Mouse (Mus musculus): ENCODE measurements around the gene Agtrap.
"Not testable (repeated sequence)": the region's sequence is repeated elsewhere in the genome, so short reads cannot be mapped to it uniquely, and the experiment has no call there.

Gene Agtrap

GRCm38 (mm10) chr4:148075259-148075658, 12.6 kb downstream of the Agtrap start:
- DNase-seq (ENCODE audit: low spot score): peak; percentile 78

DNA sequence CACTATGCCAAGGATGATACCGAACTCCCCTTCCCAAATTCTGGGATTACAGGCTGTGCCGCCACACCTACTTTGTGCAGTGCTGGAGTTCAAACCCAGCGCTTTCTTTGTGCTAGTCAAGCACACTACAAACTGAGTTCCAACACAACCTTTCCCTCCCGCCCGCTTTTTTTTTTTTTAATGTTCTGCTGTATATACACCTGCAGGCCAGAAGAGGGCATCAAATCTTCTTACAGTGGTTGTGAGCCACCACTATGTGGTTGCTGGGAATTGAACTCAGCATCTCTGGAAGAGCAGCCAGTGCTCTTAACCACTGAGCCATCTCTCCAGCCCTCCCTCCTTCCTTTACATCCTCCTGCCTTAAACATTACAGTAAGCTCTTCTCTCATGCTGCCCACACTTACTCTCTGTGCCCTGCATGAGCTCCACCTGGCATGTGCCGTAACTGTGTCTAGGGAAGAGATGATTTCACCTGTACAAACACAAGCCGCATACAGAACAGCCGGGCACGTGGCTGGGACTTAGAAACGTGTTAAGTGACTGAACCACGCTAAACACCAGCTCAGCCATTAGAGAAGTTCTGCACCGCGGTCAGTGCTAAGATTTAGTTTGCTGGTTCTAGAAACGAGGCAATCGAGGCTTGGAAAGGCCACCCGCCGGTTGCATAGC, 13.2 kb downstream of the Agtrap start:
- DNase-seq (ENCODE audit: low spot score): peak; percentile 69

GRCm38 (mm10) chr4:148071508-148071907, 16.3 kb downstream of the Agtrap start:
- no peak for DNase-seq (ENCODE audit: low spot score)

- DNase-seq (ENCODE audit: low spot score): no peak
Observed at GRCm38 (mm10) chr4:148069602-148070218, 18.1 kb downstream of the Agtrap start.

GRCm38 (mm10) chr4:148067346-148067745, 20.5 kb downstream of the Agtrap start:
- no peak for DNase-seq (ENCODE audit: low spot score)

- no peak for DNase-seq (ENCODE audit: low spot score)
Observed at GRCm38 (mm10) chr4:148066401-148066744, 21.5 kb downstream of the Agtrap start.

DNA sequence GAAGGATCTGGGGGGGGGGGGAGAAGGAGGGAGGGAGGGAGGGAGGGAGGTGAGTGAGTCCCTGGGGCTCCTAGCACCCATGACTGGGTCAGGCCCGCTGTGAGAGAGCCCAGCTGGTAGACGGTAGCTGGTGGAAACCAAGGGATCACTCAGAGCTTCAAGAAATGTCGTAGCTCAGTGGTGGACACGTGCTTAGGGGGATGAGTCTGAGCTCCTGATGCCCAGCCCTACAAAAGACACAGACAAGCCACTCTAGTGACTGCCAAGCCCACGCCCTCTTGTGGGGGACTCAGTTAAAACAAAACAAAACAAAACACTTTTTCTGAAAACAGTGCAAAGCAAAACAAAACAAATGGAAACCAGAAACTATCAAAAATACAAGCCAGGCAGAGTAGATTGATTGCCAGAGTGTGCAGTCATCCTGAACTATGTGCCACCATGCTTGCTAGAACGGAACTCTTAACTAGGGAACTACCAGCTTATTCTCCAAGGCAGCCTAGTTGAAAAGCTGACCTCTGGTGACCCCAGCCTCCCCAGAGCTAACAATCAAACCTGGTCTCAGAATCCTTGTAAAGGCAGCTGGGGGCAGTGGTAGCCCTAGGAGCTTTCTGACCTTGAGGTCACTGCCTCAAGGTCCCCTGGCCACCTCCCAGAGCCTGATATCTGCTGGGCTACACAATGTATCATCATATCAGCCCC, 22.0 kb downstream of the Agtrap start:
- DNase-seq (ENCODE audit: low spot score): no peak

DNA sequence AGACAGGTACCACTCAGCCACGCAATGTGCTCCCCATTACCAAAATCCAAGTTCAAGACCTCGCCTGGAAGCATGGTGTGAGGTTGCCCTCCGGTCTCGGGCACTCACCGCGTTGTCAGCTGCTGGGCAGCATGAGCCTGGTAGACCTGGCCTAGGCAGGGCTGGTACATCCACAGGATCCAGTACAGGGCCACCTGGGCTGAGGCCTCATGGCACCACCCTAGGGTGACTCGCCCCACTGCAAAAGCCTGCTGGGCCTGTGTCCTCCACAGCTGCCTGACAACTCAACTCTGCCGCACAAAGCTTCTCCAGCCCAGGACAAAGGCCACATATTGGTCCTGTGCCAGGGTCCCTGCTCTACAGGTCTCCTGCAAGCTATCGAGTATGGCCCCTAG, 26.7 kb downstream of the Agtrap start:
- no peak for DNase-seq (ENCODE audit: low spot score)

- peak; percentile 62 for DNase-seq (ENCODE audit: low spot score)
Observed at GRCm38 (mm10) chr4:148060120-148061085, 27.4 kb downstream of the Agtrap start.

DNA sequence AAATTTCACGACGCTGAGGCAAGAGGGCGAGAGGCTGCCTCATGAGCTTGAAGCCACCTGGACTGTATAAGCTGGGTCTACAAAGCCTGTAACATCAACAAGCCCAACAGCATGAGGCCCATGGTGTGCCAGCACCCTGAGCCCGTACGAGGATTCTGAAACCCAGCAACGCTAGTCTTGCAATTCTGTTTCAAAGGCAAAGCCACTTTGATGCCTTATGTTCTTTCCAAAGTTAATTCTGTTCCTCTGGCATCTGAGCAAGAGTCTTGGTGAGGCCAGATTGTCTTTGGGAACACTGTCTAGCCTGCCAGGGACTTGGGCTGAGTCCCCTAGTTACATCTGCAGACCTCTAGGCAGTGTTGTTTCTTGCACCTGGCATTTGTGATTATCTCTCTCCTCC, 28.8 kb downstream of the Agtrap start:
- no peak for DNase-seq (ENCODE audit: low spot score)

DNA sequence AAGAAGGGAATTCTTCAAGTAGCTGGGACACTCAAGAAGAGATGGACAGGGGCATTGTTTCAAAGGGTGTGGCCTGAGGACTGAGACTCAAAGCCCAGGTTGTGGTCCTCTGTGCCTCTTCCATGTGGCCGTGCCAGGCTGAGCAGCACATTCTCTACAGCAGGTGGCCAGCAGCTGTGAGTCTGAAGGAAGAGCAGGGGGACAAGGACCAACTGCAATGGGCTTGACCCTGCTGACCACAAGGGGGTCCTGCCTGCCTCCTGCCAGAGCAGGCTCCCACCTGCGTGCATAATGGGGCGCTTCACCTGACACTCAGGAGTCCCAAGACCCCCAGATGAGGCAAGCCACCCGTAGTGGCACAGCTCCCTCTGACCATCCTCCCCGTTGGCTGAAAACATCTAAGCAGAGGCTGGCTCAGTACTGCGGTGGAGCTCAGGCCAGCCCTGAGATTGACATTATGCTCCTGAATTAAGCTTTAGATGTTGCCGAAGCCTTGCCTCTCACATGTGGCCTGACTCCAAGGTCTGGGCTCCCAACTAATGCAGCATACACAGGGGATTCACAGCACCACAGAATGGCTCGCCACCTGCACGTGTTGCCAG, 29.5 kb downstream of the Agtrap start:
- DNase-seq (ENCODE audit: low spot score): no peak

DNA sequence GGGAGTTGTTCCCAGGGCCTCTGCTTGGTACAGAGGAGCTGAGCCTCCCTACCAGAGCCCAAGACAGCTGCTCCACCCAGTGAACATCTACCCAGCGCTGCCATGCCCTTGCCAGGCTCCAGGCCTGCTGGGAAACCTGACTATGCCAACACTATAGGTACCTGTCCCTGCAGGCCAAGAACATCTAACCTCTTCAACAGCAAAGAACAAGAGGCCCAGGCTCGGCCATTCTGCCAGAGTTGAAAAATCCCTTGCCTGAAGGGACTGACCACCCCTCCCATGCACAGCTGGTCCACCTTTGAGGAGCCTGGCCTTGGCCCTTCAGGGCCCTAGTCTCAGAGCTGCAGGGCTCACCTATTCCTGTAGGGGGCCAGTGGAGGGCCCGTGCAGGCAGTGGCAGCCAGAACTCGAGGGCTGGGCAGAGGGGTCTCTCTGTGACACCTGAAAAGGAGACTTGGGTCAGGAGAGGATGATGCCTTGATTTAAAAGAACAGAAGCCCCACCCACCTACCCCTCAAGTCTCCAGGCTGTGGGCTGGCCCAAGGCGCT, 30.1 kb downstream of the Agtrap start:
- no peak for DNase-seq (ENCODE audit: low spot score)

GRCm38 (mm10) chr4:148056801-148057200, 31.0 kb downstream of the Agtrap start:
- no peak for DNase-seq (ENCODE audit: low spot score)

DNA sequence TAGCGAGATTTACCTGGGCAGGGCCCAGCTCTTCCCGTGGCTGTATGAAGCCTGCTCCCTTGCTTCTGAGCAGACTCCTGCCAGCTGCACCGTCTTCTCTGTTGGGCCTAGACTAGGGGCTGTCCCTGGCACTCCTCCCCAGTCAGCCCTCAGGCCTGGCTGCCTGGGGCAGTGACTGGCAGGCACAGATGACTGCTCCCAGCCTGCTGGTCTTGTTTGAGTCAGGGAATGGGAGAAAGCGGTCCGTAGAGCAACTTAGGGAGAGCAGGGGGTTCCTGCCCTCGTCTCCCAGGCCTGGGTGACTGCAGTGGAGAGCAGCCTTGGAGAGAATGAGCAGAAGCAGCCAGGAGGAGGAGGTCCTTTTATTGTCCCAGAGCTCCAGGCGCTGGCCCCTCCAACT, 31.6 kb downstream of the Agtrap start:
- no peak for DNase-seq (ENCODE audit: low spot score)

DNA sequence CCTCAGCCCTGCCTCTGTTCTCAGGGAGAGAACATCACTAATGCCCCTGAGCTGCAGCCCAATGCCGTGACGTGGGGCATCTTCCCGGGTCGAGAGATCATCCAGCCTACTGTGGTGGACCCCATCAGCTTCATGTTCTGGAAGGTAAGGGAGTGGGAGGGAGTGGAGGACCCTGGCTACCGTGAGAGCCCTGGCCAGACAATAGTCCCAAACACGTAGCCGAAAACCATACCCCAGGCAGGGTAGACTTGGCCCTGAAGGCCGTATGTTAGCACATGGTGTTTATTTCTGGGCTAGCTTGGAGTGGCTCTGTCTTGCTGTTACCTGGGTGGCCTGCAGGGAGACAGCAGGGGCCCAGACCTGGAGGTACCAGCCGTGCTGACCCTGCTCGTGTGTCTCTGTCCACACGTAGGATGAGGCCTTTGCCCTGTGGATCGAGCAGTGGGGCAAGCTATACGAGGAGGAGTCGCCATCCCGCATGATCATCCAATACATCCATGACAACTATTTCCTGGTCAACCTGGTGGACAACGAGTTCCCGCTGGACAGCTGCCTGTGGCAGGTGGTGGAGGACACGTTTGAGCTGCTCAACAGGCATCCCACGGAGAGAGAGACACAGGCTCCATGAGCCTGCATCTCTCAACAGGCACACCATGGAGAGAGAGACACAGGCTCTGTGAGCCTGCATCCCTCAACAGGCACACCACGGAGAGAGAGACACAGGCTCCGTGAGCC, 32.7 kb downstream of the Agtrap start:
- DNase-seq (ENCODE audit: low spot score): no peak

GRCm38 (mm10) chr4:148053417-148053920, 34.4 kb downstream of the Agtrap start:
- DNase-seq (ENCODE audit: low spot score): no peak

GRCm38 (mm10) chr4:148052976-148053375, 34.9 kb downstream of the Agtrap start:
- no peak for DNase-seq (ENCODE audit: low spot score)

GRCm38 (mm10) chr4:148051886-148052285, 35.9 kb downstream of the Agtrap start:
- no peak for DNase-seq (ENCODE audit: low spot score)

DNA sequence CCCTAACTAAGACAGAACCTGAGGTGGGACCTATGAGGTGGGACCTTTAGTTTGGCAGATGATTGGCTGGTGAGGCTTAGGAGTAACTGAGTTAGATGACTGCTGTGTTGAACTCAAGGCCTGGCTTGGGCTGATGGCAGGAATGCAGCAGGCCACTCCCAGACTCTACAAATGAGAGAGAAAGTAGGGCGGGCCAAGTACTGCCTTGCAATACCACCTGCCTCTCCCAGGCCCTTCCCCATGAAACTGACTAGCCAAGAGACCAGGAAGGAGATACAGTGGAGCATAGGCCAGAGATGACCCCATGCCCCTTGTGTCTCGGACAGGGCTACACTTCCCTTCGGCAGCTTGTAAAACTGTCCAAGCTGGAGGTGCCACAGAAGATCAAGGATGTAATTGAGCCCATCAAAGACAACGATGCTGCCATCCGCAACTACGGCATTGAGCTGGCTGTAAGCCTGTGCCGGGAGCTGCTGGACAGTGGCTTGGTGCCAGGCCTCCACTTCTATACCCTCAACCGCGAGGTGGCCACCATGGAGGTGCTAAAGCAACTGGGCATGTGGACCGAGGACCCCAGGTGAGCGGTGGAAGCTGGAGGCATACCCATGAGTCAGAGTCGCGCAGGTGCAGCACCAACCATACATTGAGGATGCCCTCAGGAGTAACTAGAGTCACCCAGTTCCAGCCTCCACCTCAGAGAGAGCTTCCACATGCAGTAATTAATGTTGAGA, 36.6 kb downstream of the Agtrap start:
- DNase-seq (ENCODE audit: low spot score): no peak

DNA sequence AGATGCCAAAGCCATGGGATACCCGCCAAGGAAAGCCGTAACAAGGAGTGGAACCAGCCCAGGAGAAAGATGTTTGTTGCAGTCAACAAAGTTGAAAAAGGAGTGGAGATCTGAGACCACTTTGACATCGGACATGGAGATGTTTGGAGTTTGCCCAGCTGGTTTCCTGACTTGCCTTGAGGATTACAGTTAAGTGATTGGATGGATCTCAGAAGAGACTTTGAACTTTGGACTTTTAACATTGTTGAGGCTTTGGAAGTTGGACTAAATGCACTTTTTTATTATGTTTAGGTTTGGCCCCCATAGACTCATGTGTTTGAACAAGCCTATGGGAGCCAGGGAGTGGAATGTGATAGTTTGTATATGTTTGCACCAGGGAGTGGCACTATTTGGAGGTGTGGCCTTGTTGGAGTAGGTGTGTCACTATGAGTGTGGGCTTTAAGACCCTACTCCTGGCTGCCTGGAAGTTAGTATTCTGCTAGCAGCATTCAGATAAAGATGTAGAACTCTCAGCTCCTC, 37.4 kb downstream of the Agtrap start:
- not testable (repeated sequence) for DNase-seq (ENCODE audit: low spot score)

All from embryo, embryonic 10.5 days (tissue).